Mouse (Mus musculus) midbrain, embryonic 13.5 days (tissue): Measurements from ENCODE around the gene Klk11. TPM values are rescaled to one million over a fixed set of nuclear protein-coding genes. Genes with fewer than 3 reads are reported as not detected.

ENCODE experiments used
- ATAC-seq: fragments of 200-750 bp; cut with Nextera tagmentation; 2 replicates; pipeline ENCODE4 v1.8.0; 2017; ENCODE audit warnings: mild to moderate bottlenecking, moderate TSS enrichment, moderate library complexity
- H3K27ac ChIP-seq: fragments of 300-500 bp; sonication (generic); 2 replicates; pipeline ENCODE4 v1.5.1; 2015; ENCODE audit warnings: inconsistent platforms, mild to moderate bottlenecking, moderate library complexity
- H3K27me3 ChIP-seq: fragments of 300-500 bp; sonication (generic); 2 replicates; pipeline ENCODE4 v1.6.1; 2015; ENCODE audit warnings: mild to moderate bottlenecking, inconsistent platforms
- H3K36me3 ChIP-seq: fragments of 300-500 bp; sonication (generic); 2 replicates; pipeline ENCODE4 v1.6.1; 2015; ENCODE audit warnings: mild to moderate bottlenecking, inconsistent platforms
- H3K4me1 ChIP-seq: fragments of 300-500 bp; sonication (generic); replicated peaks from 2 replicates; pipeline ENCODE4 v1.6.1; 2015; ENCODE audit warnings: inconsistent platforms
- H3K4me2 ChIP-seq: fragments of 300-500 bp; sonication (generic); replicated peaks from 2 replicates; pipeline ENCODE4 v1.6.1; 2015; ENCODE audit warnings: moderate library complexity, mild to moderate bottlenecking, inconsistent platforms
- H3K4me3 ChIP-seq: fragments of 300-500 bp; sonication (generic); replicated peaks from 2 replicates; pipeline ENCODE4 v1.5.1; 2015; ENCODE audit warnings: mild to moderate bottlenecking, inconsistent platforms
- H3K9ac ChIP-seq: fragments of 300-500 bp; sonication (generic); replicated peaks from 2 replicates; pipeline ENCODE4 v1.6.1; 2015; ENCODE audit warnings: mild to moderate bottlenecking, inconsistent platforms
- H3K9me3 ChIP-seq: fragments of 300-500 bp; sonication (generic); 2 replicates; pipeline ENCODE4 v1.6.1; 2016; ENCODE audit warnings: mild to moderate bottlenecking, inconsistent platforms
- WGBS: fragments of 180-500 bp; shearing (Covaris S2); methylation state at CpG from one replicate; pipeline ENCODE4 v1.1.7; 2015; 5-methylcytosine and 5-hydroxymethylcytosine counted together
- polyA plus RNA-seq: library from polyadenylated mRNA; unstranded; fragments of >200 nt; fragmentation: Nextera tagmentation; extraction: Ambion mirVana; gene quantifications from 2 replicates; pipeline ENCODE4 v1.2.1, GENCODE M21; 2015

Gene Klk11
- polyA plus RNA-seq, 1 experiment from 2014 or later: not detected

DNA sequence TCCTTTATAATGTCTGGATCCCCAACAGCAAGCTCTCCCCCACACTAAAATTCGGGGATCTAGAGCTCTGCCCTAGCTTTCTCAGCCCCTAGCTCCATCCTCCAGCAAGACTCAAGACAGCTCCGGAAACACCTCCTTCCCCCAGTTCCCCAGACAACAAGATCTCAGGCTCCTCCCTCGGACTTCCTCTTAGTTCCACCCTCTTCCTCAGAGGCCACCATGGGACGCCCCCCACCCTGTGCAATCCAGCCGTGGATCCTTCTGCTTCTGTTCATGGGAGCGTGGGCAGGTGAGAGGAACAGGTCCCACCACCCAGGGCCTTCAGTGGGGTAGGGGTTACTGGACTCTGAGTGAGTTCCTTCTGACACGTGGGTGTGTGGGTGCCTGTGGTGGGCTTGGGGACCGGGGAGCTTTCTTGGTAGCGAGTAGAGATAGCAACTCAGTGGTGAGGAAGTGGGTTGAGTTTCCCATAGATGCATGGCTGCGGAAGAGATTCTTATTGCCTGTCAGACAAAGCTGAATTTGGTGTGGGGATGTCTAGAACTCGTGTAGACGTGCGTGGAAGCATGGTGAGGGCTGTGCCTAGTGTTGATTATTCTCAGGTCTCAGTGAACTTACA, 23.5 kb downstream of the Klk11 start:
- 40% methylated on average over 13 of the region's 13 CpGs for WGBS

DNA sequence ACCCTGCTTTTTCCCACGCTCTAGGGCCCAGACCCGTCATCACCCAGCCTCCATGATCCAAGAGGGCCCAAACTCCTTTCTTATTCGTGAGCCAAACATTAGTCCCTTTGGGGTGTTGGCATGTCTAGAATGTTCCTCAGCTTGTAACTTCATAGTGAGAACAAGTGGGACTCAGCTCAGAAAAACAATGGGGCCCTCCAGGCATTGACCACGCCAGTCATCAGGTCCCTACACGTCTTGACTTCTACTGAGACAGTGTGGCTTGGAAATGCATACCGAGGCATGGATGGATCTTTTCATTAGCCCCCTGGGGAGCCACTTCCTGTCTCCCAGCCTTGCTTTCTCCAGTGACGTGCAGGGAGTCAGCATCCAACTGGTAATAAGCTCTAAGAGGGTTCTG, 25.5 kb downstream of the Klk11 start:
- 80% methylated on average over 7 of the region's 7 CpGs for WGBS
- H3K4me2 ChIP-seq: no peak overlapping the region
- peaks cover 42% of the 10 kb centered on the region for H3K27me3 ChIP-seq
- no peak overlapping the region for H3K4me3 ChIP-seq
- H3K27ac ChIP-seq: no peak overlapping the region
- H3K4me1 ChIP-seq: peaks cover 17% of the 10 kb centered on the region
- no peaks in the 10 kb centered on the region for H3K36me3 ChIP-seq
- no peak overlapping the region for H3K9ac ChIP-seq
- H3K9me3 ChIP-seq: no peaks in the 10 kb centered on the region
- ATAC-seq: no peak

More for the DNA sequence above, 23.5 kb downstream of the Klk11 start:
- no peaks in the 10 kb centered on the region for H3K9me3 ChIP-seq
- peak overlapping the region; percentile 49 for H3K4me3 ChIP-seq
- peaks cover 17% of the 10 kb centered on the region for H3K4me1 ChIP-seq
- H3K9ac ChIP-seq: no peak overlapping the region
- no peaks in the 10 kb centered on the region for H3K36me3 ChIP-seq
- peaks cover 45% of the 10 kb centered on the region for H3K27me3 ChIP-seq
- ATAC-seq: peak; percentile 41
- H3K27ac ChIP-seq: no peak overlapping the region
- H3K4me2 ChIP-seq: peak overlapping the region; percentile 78

- WGBS: 55% methylated on average over 5 of the region's 5 CpGs
- H3K4me2 ChIP-seq: no peak within 1 kb of the TSS
- H3K4me1 ChIP-seq: no peaks in the 10 kb centered on the region
- H3K9me3 ChIP-seq: no peaks in the 10 kb centered on the region
- H3K4me3 ChIP-seq: no peak within 1 kb of the TSS
- no peak within 1 kb of the TSS for H3K9ac ChIP-seq
- no peak for ATAC-seq
- H3K36me3 ChIP-seq: no peaks in the 10 kb centered on the region
- no peaks in the 10 kb centered on the region for H3K27me3 ChIP-seq
- H3K27ac ChIP-seq: no peak within 1 kb of the TSS
Observed at GRCm38 (mm10) chr7:43810994-43811393, 36.6 kb downstream of the Klk11 start, which contains the start of gene Klk7. Klk7 (plus strand) TSS chr7:43811294.

DNA sequence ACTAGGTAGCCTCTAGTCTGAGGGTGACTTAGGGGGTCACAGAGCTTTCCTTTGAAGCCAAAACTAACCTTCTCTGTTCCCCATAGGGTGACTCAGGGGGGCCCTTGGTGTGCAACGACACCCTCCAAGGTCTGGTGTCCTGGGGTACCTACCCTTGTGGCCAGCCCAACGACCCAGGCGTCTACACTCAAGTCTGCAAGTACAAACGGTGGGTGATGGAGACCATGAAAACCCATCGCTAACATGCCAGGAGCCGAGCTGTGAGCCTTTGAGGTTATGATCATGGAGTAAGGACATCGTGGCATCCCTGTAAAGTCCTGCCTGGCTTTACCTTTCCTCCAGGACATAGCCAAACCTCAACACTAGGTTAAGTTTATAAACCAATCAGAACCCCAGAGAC, 40.8 kb downstream of the Klk11 start:
- ATAC-seq: no peak
- H3K4me1 ChIP-seq: no peaks in the 10 kb centered on the region
- WGBS: 89% methylated on average over 7 of the region's 7 CpGs
- no peak overlapping the region for H3K4me2 ChIP-seq
- H3K9ac ChIP-seq: no peak overlapping the region
- no peak overlapping the region for H3K4me3 ChIP-seq
- H3K9me3 ChIP-seq: no peaks in the 10 kb centered on the region
- H3K27me3 ChIP-seq: no peaks in the 10 kb centered on the region
- no peaks in the 10 kb centered on the region for H3K36me3 ChIP-seq
- no peak overlapping the region for H3K27ac ChIP-seq

DNA sequence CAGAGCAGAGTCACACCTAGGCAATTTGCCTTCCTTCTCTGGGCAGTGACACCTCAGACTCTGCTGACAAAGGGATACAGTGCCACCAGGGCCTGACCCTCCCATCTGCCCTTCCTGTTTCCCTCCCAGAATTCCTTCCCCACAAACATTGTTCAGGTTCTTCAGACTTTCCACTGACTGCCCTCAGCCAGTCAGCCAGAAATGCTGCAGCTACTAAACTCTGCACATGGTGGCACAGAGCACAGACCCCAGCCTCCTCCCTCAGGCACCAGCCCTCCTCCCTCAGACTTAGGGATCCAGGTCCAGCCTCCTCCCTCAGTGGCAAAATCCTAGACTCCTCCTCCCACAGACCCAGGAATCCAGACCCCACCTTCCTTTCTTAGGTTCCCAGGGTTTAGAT, 42.3 kb downstream of the Klk11 start:
- Histone ChIP-seq H3K27ac (no peak overlapping the region), H3K4me1 (no peaks in the 10 kb centered on the region), H3K9me3 (no peaks in the 10 kb centered on the region), H3K27me3 (no peaks in the 10 kb centered on the region), H3K9ac (no peak overlapping the region), H3K4me3 (no peak overlapping the region), H3K36me3 (no peaks in the 10 kb centered on the region), H3K4me2 (no peak overlapping the region)
- ATAC-seq: no peak

DNA sequence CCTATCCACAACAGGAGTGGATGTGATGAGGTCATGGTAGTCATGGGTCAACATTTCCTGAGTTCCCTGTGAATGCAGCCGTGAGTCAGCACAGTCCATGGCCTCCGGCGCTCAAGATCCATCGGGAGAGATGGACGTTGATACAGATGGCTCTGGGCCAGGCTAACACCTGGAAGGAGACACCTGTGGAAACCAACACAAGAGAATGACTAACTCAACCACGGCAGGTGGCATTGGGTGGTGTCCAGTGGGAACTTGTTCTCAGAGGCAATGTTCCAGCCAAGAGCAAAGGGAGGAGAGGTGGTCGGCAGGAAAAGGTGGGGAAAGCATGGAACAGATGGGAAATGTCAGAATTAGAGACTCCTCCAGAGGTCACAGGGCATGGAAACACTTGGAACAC, 47.2 kb downstream of the Klk11 start:
- Histone ChIP-seq H3K36me3 (no peaks in the 10 kb centered on the region), H3K9ac (no peak overlapping the region), H3K4me2 (no peak overlapping the region), H3K9me3 (no peaks in the 10 kb centered on the region), H3K4me3 (no peak overlapping the region), H3K27ac (no peak overlapping the region), H3K27me3 (no peaks in the 10 kb centered on the region), H3K4me1 (no peaks in the 10 kb centered on the region)
- 94% methylated on average over 7 of the region's 7 CpGs for WGBS
- no peak for ATAC-seq

- no peak for ATAC-seq
- WGBS: 79% methylated on average over 10 of the region's 10 CpGs
- Histone ChIP-seq H3K4me1 (no peaks in the 10 kb centered on the region), H3K27ac (no peak within 1 kb of the TSS), H3K9me3 (no peaks in the 10 kb centered on the region), H3K27me3 (no peaks in the 10 kb centered on the region), H3K36me3 (no peaks in the 10 kb centered on the region), H3K4me3 (no peak within 1 kb of the TSS), H3K4me2 (no peak within 1 kb of the TSS), H3K9ac (no peak within 1 kb of the TSS)
Observed at GRCm38 (mm10) chr7:43824199-43824598, 49.8 kb downstream of the Klk11 start, which contains the start of gene Klk6. Klk6 (plus strand) TSS chr7:43824499.

GRCm38 (mm10) chr7:43826056-43826455, 51.7 kb downstream of the Klk11 start:
- Histone ChIP-seq H3K4me2 (no peak overlapping the region), H3K36me3 (no peaks in the 10 kb centered on the region), H3K4me3 (no peak overlapping the region), H3K4me1 (no peaks in the 10 kb centered on the region), H3K9ac (no peak overlapping the region), H3K27ac (no peak overlapping the region), H3K9me3 (no peaks in the 10 kb centered on the region), H3K27me3 (no peaks in the 10 kb centered on the region)
- 91% methylated on average over 5 of the region's 5 CpGs for WGBS
- ATAC-seq: no peak

- WGBS: 90% methylated on average over 4 of the region's 4 CpGs
- ATAC-seq: no peak
- Histone ChIP-seq H3K36me3 (no peaks in the 10 kb centered on the region), H3K4me2 (no peak overlapping the region), H3K9ac (no peak overlapping the region), H3K9me3 (no peaks in the 10 kb centered on the region), H3K27ac (no peak overlapping the region), H3K4me3 (no peak overlapping the region), H3K27me3 (no peaks in the 10 kb centered on the region), H3K4me1 (no peaks in the 10 kb centered on the region)
Observed at GRCm38 (mm10) chr7:43827706-43828105, 53.3 kb downstream of the Klk11 start.

Other genes starting within 250 kb of the Klk11 start
- gene Cd33, start 230.2 kb upstream of the Klk11 start, polyA plus RNA-seq: 0.35 and 1.1 TPM in 2 replicates
- 10.3 and 11.1 TPM in 2 replicates for gene Zfp658, start 212.3 kb upstream of the Klk11 start, polyA plus RNA-seq
- 16.4 and 17.7 TPM in 2 replicates for gene Zfp719, start 195.0 kb upstream of the Klk11 start, polyA plus RNA-seq
- 0.46 TPM in 1 of 2 replicates, not detected in the other for gene Zfp819, start 167.4 kb upstream of the Klk11 start, polyA plus RNA-seq
- gene Ceacam18, start 139.9 kb upstream of the Klk11 start, polyA plus RNA-seq: not detected in 2 replicates
- 0.24 and 0.28 TPM in 2 replicates for gene Siglece, start 114.4 kb upstream of the Klk11 start, polyA plus RNA-seq
- gene Ctu1, start 102.6 kb upstream of the Klk11 start, polyA plus RNA-seq: 20.3 and 21.8 TPM in 2 replicates
- not detected in 2 replicates for gene Klk14, start 84.2 kb upstream of the Klk11 start, polyA plus RNA-seq
- gene Klk13, start 62.0 kb upstream of the Klk11 start, polyA plus RNA-seq: not detected in 2 replicates
- gene Klk12, start 5.7 kb upstream of the Klk11 start, polyA plus RNA-seq: not detected in 2 replicates
- not detected in 2 replicates for gene Klk10, start 6.4 kb downstream of the Klk11 start, polyA plus RNA-seq
- gene Klk9, start 17.3 kb downstream of the Klk11 start, polyA plus RNA-seq: 0.13 and 0.20 TPM in 2 replicates
- 4.5 and 4.9 TPM in 2 replicates for gene Klk8, start 23.0 kb downstream of the Klk11 start, polyA plus RNA-seq
- not detected in 2 replicates for gene Klk7, start 36.7 kb downstream of the Klk11 start, polyA plus RNA-seq
- gene Klk6, start 49.9 kb downstream of the Klk11 start, polyA plus RNA-seq: not detected in 2 replicates
- not detected in 2 replicates for gene Klk5, start 67.4 kb downstream of the Klk11 start, polyA plus RNA-seq
- not detected in 2 replicates for gene Klk4, start 106.6 kb downstream of the Klk11 start, polyA plus RNA-seq
- not detected in 2 replicates for gene Klk15, start 159.1 kb downstream of the Klk11 start, polyA plus RNA-seq
- gene Klk1b8, start 176.1 kb downstream of the Klk11 start, polyA plus RNA-seq: not detected in 2 replicates
- gene Klk1b1, start 192.1 kb downstream of the Klk11 start, polyA plus RNA-seq: not detected in 2 replicates
- gene Klk1b9, start 201.5 kb downstream of the Klk11 start, polyA plus RNA-seq: not detected in 2 replicates
- gene Klk1b11, start 221.3 kb downstream of the Klk11 start, polyA plus RNA-seq: not detected in 2 replicates
- not detected in 2 replicates for gene Klk1b26, start 237.6 kb downstream of the Klk11 start, polyA plus RNA-seq